Mouse (Mus musculus) MEL (cell line): ENCODE measurements around the gene Atxn7l1.

Source experiments
- CHD1 ChIP-seq: IDR thresholded peaks from 2 replicates; pipeline ENCODE4 v1.6.1; 2012; ENCODE audit warnings: low read depth, mild to moderate bottlenecking, inconsistent platforms, low read length, improper control_type of control experiment
- CTCF ChIP-seq, 3 experiments: IDR thresholded peaks in 2 of 3; conservative IDR thresholded peaks in 1 of 3; 2 replicates each; pipeline ENCODE4 v1.5.1; 2011 to 2012; ENCODE audit warnings: low read length in 3 of 3, low read depth in 2 of 3, mild to moderate bottlenecking in 2 of 3, improper control_type of control experiment in 1 of 3, inconsistent platforms in 1 of 3, mixed read lengths in 1 of 3, moderate library complexity in 1 of 3; ENCODE audit not compliant: control insufficient read depth in 1 of 3, insufficient read depth in 1 of 3, poor library complexity in 1 of 3, severe bottlenecking in 1 of 3
- GABPA ChIP-seq: IDR thresholded peaks from 2 replicates; pipeline ENCODE4 v1.6.1; 2012; ENCODE audit warnings: low read depth, mild to moderate bottlenecking, inconsistent platforms, low read length, improper control_type of control experiment, moderate library complexity
- JUND ChIP-seq: IDR thresholded peaks from 2 replicates; pipeline ENCODE4 v1.6.1; 2011; ENCODE audit warnings: low read depth, mild to moderate bottlenecking, improper control_type of control experiment, low read length
- MYC ChIP-seq: IDR thresholded peaks from 2 replicates; pipeline ENCODE4 v1.6.1; 2011; ENCODE audit warnings: low read depth, mild to moderate bottlenecking, low read length, improper control_type of control experiment, moderate library complexity
- POLR2A ChIP-seq, 2 experiments: IDR thresholded peaks; 2 replicates each; pipeline ENCODE4 v1.6.1; 2011 to 2012; ENCODE audit warnings: low read length in 2 of 2, mild to moderate bottlenecking in 2 of 2, control low read depth in 1 of 2, improper control_type of control experiment in 1 of 2, low read depth in 1 of 2, moderate library complexity in 1 of 2; ENCODE audit not compliant: control insufficient read depth in 1 of 2, insufficient read depth in 1 of 2, poor library complexity in 1 of 2
- RCOR1 ChIP-seq: IDR thresholded peaks from 2 replicates; pipeline ENCODE4 v1.6.1; 2012; ENCODE audit warnings: low read depth, mild to moderate bottlenecking, inconsistent platforms, low read length, improper control_type of control experiment
- SMC3 ChIP-seq: IDR thresholded peaks from 2 replicates; pipeline ENCODE4 v1.6.1; 2011; ENCODE audit warnings: low read depth, low read length, improper control_type of control experiment
- TAL1 ChIP-seq: IDR thresholded peaks from 2 replicates; pipeline ENCODE4 v1.6.1; 2012; ENCODE audit warnings: mild to moderate bottlenecking, inconsistent platforms, low read length, moderate library complexity, mixed read lengths
- ZNF384 ChIP-seq: IDR thresholded peaks from 2 replicates; pipeline ENCODE4 v1.6.1; 2012; ENCODE audit warnings: low read depth, mild to moderate bottlenecking, inconsistent platforms, low read length, improper control_type of control experiment

DNA sequence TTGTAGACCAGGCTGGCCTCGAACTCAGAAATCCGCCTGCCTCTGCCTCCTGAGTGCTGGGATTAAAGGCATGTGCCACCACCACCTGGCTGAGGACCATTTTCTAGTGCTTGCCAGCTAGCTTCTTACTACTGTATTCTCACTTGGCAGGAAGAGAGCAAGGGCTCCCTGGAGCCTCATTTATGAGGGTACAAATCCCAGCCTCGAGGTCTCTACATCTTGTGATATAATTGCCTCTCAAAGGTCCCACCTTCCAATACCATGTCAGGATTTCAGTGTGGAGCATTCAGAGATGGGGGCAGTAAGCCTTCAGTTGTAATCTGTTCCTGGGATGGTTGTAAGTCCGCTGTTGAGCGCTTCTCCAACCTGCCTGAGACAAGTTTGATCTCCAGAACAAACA lies 72.6 kb downstream of the Atxn7l1 start:
- TF ChIP-seq POLR2A (IDR thresholded peaks at IDR 0.05; ENCODE audit: control insufficient read depth in 1 of 2, insufficient read depth in 1 of 2, low read depth in 1 of 2, low read length in 2 of 2, poor library complexity in 1 of 2) (no peak; a peak in 1 of 4 replicates), CTCF (IDR thresholded peaks at IDR 0.05 in 2 of 3, conservative IDR thresholded peaks at IDR 0.05 in 1 of 3; ENCODE audit: control insufficient read depth in 1 of 3, insufficient read depth in 1 of 3, low read depth in 2 of 3, low read length in 3 of 3, poor library complexity in 1 of 3, severe bottlenecking in 1 of 3) (no peak), RCOR1 (no peak), ZNF384 (no peak), MYC (no peak), SMC3 (no peak), JUND (no peak), CHD1 (no peak), TAL1 (no peak), GABPA (no peak)
